Mouse (Mus musculus) midbrain, embryonic 14.5 days (tissue): ENCODE measurements around the gene Olfr924. TPM values are rescaled to one million over a fixed set of nuclear protein-coding genes. Genes with fewer than 3 reads are reported as not detected.
"Not testable (repeated sequence)": the region's sequence is repeated elsewhere in the genome, so short reads cannot be mapped to it uniquely, and the experiment has no call there.

Experiments
- ATAC-seq: fragments of 200-750 bp; cut with Nextera tagmentation; 2 replicates; pipeline ENCODE4 v1.8.0; 2017; ENCODE audit warnings: moderate number of reproducible peaks, moderate library complexity; ENCODE audit not compliant: low FRiP score, low TSS enrichment
- DNase-seq: peaks from one replicate; pipeline ENCODE4 v3.0.0-alpha.2; 2015
- H3K27ac ChIP-seq: fragments of 300-500 bp; sonication (generic); replicated peaks from 2 replicates; pipeline ENCODE4 v1.5.1; 2014; ENCODE audit warnings: mild to moderate bottlenecking, low read depth, low read length, moderate library complexity
- H3K27me3 ChIP-seq: fragments of 300-500 bp; sonication (generic); 2 replicates; pipeline ENCODE4 v1.6.1; 2014; ENCODE audit warnings: low read length, control low read depth, mixed read lengths; ENCODE audit not compliant: control insufficient read depth, insufficient read depth
- H3K36me3 ChIP-seq: fragments of 300-500 bp; sonication (generic); 2 replicates; pipeline ENCODE4 v1.6.1; 2014; ENCODE audit warnings: low read length, control low read depth; ENCODE audit not compliant: control insufficient read depth, insufficient read depth
- H3K4me1 ChIP-seq: fragments of 300-500 bp; sonication (generic); 2 replicates; pipeline ENCODE4 v1.6.1; 2014; ENCODE audit warnings: mild to moderate bottlenecking, antibody characterized with exemption, low read length, control low read depth; ENCODE audit not compliant: control insufficient read depth, insufficient read depth
- H3K4me2 ChIP-seq: fragments of 300-500 bp; sonication (generic); 2 replicates; pipeline ENCODE4 v1.6.1; 2014; ENCODE audit warnings: mild to moderate bottlenecking, low read length, moderate library complexity
- H3K4me3 ChIP-seq: fragments of 300-500 bp; sonication (generic); replicated peaks from 2 replicates; pipeline ENCODE4 v1.5.1; 2014; ENCODE audit warnings: low read depth, low read length
- H3K9ac ChIP-seq: fragments of 300-500 bp; sonication (generic); replicated peaks from 2 replicates; pipeline ENCODE4 v1.6.1; 2014; ENCODE audit warnings: mild to moderate bottlenecking, low read length, moderate library complexity
- H3K9me3 ChIP-seq: fragments of 300-500 bp; sonication (generic); 2 replicates; pipeline ENCODE4 v1.6.1; 2016; ENCODE audit warnings: low read length, control low read depth, mixed read lengths; ENCODE audit not compliant: control insufficient read depth
- WGBS: fragments of 180-500 bp; shearing (Covaris S2); extraction: QIAGEN DNeasy Blood & Tissue Kit; methylation state at CpG from one replicate; pipeline ENCODE4 v1.1.7; 2014; 5-methylcytosine and 5-hydroxymethylcytosine counted together
- polyA plus RNA-seq: library from polyadenylated mRNA; unstranded; fragments of >200 nt; fragmentation: Nextera tagmentation; extraction: Ambion mirVana; gene quantifications from 2 replicates; pipeline ENCODE4 v1.2.1, GENCODE M21; 2014

The Olfr924 gene
- not detected in 2 replicates for polyA plus RNA-seq

DNA sequence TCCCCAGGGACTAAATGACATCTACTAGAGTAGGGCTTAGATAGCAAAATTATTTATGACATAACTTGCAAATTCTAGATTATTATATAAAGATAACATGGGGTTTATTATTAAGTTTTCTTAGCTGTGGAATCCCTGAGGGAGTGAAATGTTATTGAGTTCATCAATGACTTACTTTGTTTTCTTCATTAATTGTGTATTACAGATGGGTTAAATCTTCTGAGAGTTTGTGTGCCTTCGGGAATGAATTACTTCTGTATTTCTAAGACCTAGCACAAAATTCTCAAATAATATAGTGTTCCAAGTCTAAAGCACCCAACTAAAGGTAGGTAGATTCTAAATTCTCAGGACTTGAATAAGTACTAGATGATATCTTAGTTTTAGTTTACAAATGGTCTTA lies at the start of gene Olfr924:
TSS of gene Olfr924 (plus strand) at position 301 of the 400 bp plus-strand sequence.
- Histone ChIP-seq H3K27ac (no peak within 1 kb of the TSS), H3K9ac (no peak within 1 kb of the TSS), H3K4me3 (no peak within 1 kb of the TSS), H3K4me2 (no peak within 1 kb of the TSS), H3K9me3 (no peaks in the 10 kb centered on the region), H3K4me1 (no peaks in the 10 kb centered on the region), H3K36me3 (no peaks in the 10 kb centered on the region), H3K27me3 (no peaks in the 10 kb centered on the region)
- ATAC-seq: no peak
- 92% methylated on average over 1 of the region's 1 CpGs for WGBS
- no peak for DNase-seq

DNA sequence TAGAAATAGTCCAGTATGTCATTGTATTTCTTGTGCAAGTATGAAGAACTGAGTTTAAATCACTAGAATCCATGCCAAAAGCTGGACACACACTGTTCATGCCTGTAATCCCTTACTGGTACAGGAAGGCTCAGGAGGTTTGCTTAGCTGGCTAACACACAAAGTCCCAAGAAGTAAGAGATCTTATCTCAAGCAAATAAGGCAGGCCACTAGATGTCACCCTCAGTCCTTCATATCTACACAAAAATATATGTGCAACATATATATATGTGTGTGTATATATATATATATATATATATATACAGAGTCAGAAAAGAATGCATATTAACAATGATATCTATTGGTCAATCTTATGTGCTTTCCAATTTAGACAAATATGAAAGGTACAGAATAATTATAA lies 38.6 kb upstream of the Olfr924 start:
- DNase-seq: peak; percentile 70
- H3K27ac ChIP-seq: no peak overlapping the region

DNA sequence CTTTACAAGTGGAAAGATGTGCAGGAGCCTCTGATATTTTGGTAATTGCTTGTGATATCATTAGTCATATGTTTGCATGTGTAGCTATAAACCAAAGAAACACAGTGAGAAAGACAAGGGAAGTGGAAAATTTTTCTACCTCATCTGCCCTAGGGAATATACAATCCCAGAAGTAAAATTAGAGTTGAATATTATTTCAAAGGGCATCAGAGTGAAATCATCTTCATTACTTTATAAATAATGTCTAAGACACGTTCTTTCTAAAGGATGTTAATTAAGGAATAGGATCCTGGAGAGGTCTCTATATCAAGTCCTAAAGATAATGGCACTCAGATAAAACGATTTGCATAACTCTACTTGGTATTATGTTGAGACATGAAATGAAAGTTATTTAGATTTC lies 29.9 kb upstream of the Olfr924 start, which contains the start of gene Olfr922:
TSS of gene Olfr922 (plus strand) at position 301 of the 400 bp plus-strand sequence.
- Histone ChIP-seq H3K4me2 (no peak within 1 kb of the TSS), H3K4me3 (no peak within 1 kb of the TSS), H3K27ac (no peak within 1 kb of the TSS), H3K36me3 (no peaks in the 10 kb centered on the region), H3K9ac (no peak within 1 kb of the TSS), H3K27me3 (no peaks in the 10 kb centered on the region), H3K4me1 (no peaks in the 10 kb centered on the region), H3K9me3 (no peaks in the 10 kb centered on the region)
- DNase-seq: no peak
- WGBS: 75% methylated on average over 2 of the region's 2 CpGs
- ATAC-seq: no peak

More for the DNA sequence above, 38.6 kb upstream of the Olfr924 start:
- no peaks in the 10 kb centered on the region for H3K36me3 ChIP-seq
- H3K4me3 ChIP-seq: no peak overlapping the region
- no peaks in the 10 kb centered on the region for H3K4me1 ChIP-seq
- ATAC-seq: no peak
- no peak overlapping the region for H3K9ac ChIP-seq
- H3K9me3 ChIP-seq: no peaks in the 10 kb centered on the region
- no peaks in the 10 kb centered on the region for H3K27me3 ChIP-seq
- H3K4me2 ChIP-seq: no peak overlapping the region

DNA sequence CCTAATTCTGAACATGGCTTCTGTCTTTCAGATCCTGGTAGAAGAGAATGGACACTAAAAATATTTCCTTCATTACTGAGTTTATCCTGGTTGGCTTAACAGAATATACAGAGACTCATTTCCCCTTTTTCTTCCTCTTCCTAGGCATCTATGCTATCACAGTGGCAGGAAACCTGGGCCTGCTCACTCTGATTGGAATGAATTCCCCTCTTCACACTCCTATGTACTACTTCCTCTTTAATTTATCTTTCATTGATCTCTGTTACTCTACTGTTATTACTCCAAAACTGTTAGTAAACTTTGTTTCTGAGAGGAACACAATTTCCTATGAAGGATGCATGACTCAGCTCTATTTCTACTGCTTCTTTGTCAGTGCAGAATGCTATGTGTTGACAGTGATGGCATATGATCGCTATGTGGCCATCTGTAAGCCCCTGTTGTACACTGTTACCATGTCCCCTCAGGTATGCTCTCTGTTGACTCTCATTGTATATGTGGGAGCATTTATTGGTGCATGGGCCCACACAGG lies 28.7 kb upstream of the Olfr924 start:
- no peaks in the 10 kb centered on the region for H3K4me1 ChIP-seq
- H3K36me3 ChIP-seq: no peaks in the 10 kb centered on the region
- no peak overlapping the region for H3K4me2 ChIP-seq
- no peaks in the 10 kb centered on the region for H3K9me3 ChIP-seq
- DNase-seq: no peak
- ATAC-seq: no peak
- H3K27me3 ChIP-seq: no peaks in the 10 kb centered on the region
- H3K27ac ChIP-seq: no peak overlapping the region
- WGBS: 88% methylated on average over 1 of the region's 1 CpGs
- H3K4me3 ChIP-seq: no peak overlapping the region
- no peak overlapping the region for H3K9ac ChIP-seq

DNA sequence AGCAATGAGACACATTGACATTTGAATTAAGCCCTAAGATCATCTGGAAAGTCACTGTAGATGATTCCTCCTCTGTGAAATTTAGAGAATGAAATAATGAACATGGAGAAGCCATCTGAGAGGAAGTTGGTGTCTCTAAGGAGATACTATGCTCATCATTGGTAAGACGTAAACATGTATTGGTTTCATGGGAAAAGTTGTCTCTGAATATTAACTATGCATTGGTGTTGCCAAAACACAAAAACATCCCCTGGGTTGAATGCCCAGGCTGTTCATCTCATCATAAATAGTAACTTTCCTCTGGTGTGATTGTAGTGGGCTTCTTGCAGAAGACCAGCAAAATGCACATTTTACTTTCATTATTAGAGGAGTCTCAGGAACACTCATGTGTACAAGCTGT lies 18.0 kb upstream of the Olfr924 start, which contains the start of gene Olfr923:
TSS of gene Olfr923 (plus strand) at position 301 of the 400 bp plus-strand sequence.
- Histone ChIP-seq H3K9me3 (no peaks in the 10 kb centered on the region), H3K36me3 (no peaks in the 10 kb centered on the region), H3K27me3 (no peaks in the 10 kb centered on the region), H3K27ac (no peak within 1 kb of the TSS), H3K9ac (no peak within 1 kb of the TSS), H3K4me3 (no peak within 1 kb of the TSS), H3K4me2 (no peak within 1 kb of the TSS), H3K4me1 (no peaks in the 10 kb centered on the region)
- DNase-seq (no peak), ATAC-seq (no peak)
- 88% methylated on average over 1 of the region's 1 CpGs for WGBS

DNA sequence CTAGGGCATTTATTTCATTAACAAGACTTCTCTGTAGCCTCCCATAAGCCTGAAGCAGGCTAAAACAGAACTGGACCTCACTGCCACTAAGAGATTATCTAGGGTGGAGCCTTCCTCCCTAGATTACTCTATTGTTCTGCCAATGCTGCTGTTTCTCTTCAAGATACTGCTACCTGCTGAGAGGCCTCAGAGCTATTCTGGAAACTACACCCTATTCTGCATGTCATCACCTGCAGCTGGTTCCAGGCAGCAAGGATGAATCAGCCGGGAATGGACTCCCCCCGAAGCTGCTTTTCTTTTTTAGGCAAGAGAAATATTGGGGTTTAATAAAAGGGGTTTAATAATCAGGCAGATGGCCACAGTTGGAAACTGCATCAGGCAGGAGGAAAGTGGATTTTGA lies 11.2 kb upstream of the Olfr924 start:
- Histone ChIP-seq H3K9me3 (no peaks in the 10 kb centered on the region), H3K4me1 (no peaks in the 10 kb centered on the region), H3K4me2 (no peak overlapping the region), H3K36me3 (no peaks in the 10 kb centered on the region), H3K9ac (no peak overlapping the region), H3K27me3 (no peaks in the 10 kb centered on the region), H3K27ac (no peak overlapping the region), H3K4me3 (no peak overlapping the region)
- ATAC-seq (no peak), DNase-seq (no peak)
- 76% methylated on average over 2 of the region's 2 CpGs for WGBS

DNA sequence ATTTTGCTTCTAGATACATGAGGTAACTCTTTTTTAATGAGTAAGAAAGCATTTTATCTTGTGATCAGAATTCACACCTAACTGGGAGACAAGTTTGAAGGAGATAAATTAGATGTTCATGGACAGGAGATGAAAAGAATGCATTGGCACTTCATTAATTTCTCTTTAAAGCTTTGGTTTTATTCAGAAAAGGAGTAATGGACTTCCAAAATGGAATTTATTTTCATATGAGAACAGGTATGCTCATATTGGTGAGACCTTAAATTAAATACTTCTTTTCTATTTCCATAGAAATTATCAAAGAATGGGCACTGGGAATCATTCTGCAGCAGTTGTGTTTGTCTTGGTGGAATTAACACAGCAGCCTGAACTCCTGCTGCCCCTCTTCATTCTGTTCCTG lies 10.5 kb downstream of the Olfr924 start, which contains the start of gene Olfr26:
TSS of gene Olfr26 (plus strand) at position 301 of the 400 bp plus-strand sequence.
- DNase-seq (no peak), ATAC-seq (no peak)
- H3K4me3 ChIP-seq: no peak within 1 kb of the TSS
- no peak within 1 kb of the TSS for H3K4me2 ChIP-seq
- H3K9ac ChIP-seq: no peak within 1 kb of the TSS
- H3K36me3 ChIP-seq: no peaks in the 10 kb centered on the region
- no peaks in the 10 kb centered on the region for H3K27me3 ChIP-seq
- no peak within 1 kb of the TSS for H3K27ac ChIP-seq
- no peaks in the 10 kb centered on the region for H3K4me1 ChIP-seq
- H3K9me3 ChIP-seq: no peaks in the 10 kb centered on the region

DNA sequence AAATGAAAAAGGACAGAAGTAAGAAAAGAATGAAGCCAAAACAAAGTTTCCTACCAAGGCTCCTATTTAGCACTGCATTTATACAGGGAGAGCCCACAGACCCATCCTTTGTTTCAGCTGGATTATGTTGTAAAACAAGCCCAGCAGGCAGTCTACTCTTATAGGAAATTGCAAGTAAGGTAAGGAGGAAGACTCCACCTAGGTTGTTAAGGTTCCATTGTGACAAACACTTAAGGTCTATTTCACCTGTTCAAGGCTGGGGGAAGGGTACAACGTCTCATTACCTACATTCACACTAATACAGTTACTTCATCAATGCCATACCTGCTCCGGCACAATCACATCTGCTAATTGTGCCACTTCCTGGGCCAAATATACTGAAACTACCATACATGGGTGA lies 30.6 kb downstream of the Olfr924 start:
- H3K9me3 ChIP-seq, H3K36me3 ChIP-seq, H3K4me1 ChIP-seq, H3K4me3 ChIP-seq, DNase-seq, H3K9ac ChIP-seq, ATAC-seq, H3K27ac ChIP-seq, H3K4me2 ChIP-seq, H3K27me3 ChIP-seq: not testable (repeated sequence)
- 73% methylated on average over 2 of the region's 2 CpGs for WGBS

DNA sequence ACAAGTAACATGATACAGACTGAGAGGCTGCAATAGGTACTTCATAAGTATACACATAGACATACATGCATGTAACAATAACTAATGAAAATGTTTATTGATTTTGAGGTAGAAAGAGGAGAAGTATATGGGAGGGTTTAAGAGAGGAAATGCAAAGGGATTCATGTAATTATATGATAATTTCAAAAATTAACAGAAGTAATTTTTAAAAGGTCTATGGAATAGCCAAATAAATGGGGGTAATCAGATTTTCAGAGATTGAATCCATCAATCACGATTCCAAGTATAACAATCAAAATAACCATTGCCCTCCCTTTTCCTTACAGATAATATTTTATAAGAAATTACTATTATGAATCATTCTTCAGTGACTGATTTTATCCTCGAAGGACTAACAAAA lies 32.6 kb downstream of the Olfr924 start, which contains the start of gene Olfr926:
TSS of gene Olfr926 (plus strand) at position 301 of the 400 bp plus-strand sequence.
- ATAC-seq: no peak
- no peaks in the 10 kb centered on the region for H3K27me3 ChIP-seq
- H3K9me3 ChIP-seq: no peaks in the 10 kb centered on the region
- no peaks in the 10 kb centered on the region for H3K4me1 ChIP-seq
- H3K9ac ChIP-seq: no peak within 1 kb of the TSS
- no peak within 1 kb of the TSS for H3K4me2 ChIP-seq
- H3K36me3 ChIP-seq: no peaks in the 10 kb centered on the region
- no peak within 1 kb of the TSS for H3K4me3 ChIP-seq
- no peak for DNase-seq
- no peak within 1 kb of the TSS for H3K27ac ChIP-seq
- 85% methylated on average over 2 of the region's 2 CpGs for WGBS
